Mouse (Mus musculus): ENCODE measurements around the gene Nup153.

- TF ChIP-seq CTCF (IDR thresholded peaks at IDR 0.05; ENCODE audit: borderline replicate concordance, extremely low read depth, insufficient read depth, insufficient read length) (no peak), POLR2A (IDR thresholded peaks at IDR 0.05; ENCODE audit: borderline replicate concordance, extremely low read depth, insufficient read depth, insufficient read length, poor library complexity, severe bottlenecking) (no peak)
These were observed 49.0 kb upstream of the Nup153 start for GRCm38 (mm10) chr13:46776636-46777305.

Measured in brain, embryonic 14.5 days (tissue).